Mouse (Mus musculus) heart, postnatal 10 days (tissue): Measurements from ENCODE around the gene Plaur. TPM values are rescaled to one million over a fixed set of nuclear protein-coding genes. Genes with fewer than 3 reads are reported as not detected.
A peak's percentile ranks its signal among the peaks of the same experiment; 100 is the strongest.
"Not testable (repeated sequence)": the region's sequence is repeated elsewhere in the genome, so short reads cannot be mapped to it uniquely, and the experiment has no call there.

ENCODE experiments used
- DNase-seq, 2 experiments: peaks; one replicate each; pipeline ENCODE4 v3.0.0; 2021
- intact Hi-C: fragments of 180-260 bp; cut with DNase I; formaldehyde crosslinking; loops from one replicate; pipeline ENCODE4 v1.15.1; 2025
- total RNA-seq, 2 experiments: library from RNA; stranded (reverse); gene quantifications; 2 replicates each; pipeline ENCODE4 v1.2.3; 2021

Plaur gene
- total RNA-seq, 2 experiments from 2014 or later, result 4.2 to 6.1 TPM

- no peak for DNase-seq
- intact Hi-C loops, result loop anchor here (10.0 kb wide), 1 partner anchor 188 kb away; no protein-coding TSS in a partner anchor
Measured at GRCm38 (mm10) chr7:24476338-24476737, 14.1 kb downstream of the Plaur start.

GRCm38 (mm10) chr7:24476856-24477255, 14.6 kb downstream of the Plaur start:
- intact Hi-C loops, result loop anchor here (10.0 kb wide), 1 partner anchor 188 kb away; no protein-coding TSS in a partner anchor
- DNase-seq, result no peak

- intact Hi-C loops, result loop anchor here (10.0 kb wide), 1 partner anchor 186 kb away; no protein-coding TSS in a partner anchor
- no peak for DNase-seq
Measured at GRCm38 (mm10) chr7:24478911-24479310, 16.6 kb downstream of the Plaur start.

GRCm38 (mm10) chr7:24479685-24480084, 17.4 kb downstream of the Plaur start:
- DNase-seq, result no peak
- intact Hi-C loops, result loop anchor here (10.0 kb wide), 1 partner anchor 185 kb away; no protein-coding TSS in a partner anchor

- intact Hi-C loops, result no loop called here
- DNase-seq, result peak in 1 of 2 experiments; percentile 55
Measured at GRCm38 (mm10) chr7:24480121-24480941, 18.0 kb downstream of the Plaur start.

GRCm38 (mm10) chr7:24480986-24481473, 18.7 kb downstream of the Plaur start:
- intact Hi-C loops, result no loop called here
- no peak for DNase-seq

GRCm38 (mm10) chr7:24481474-24482207, 19.4 kb downstream of the Plaur start, which contains the start of gene Cadm4:
TSS of gene Cadm4 (plus strand) at chr7:24482023.
- intact Hi-C loops, result no loop called here
- DNase-seq, result peak; percentile 84 to 87

GRCm38 (mm10) chr7:24482208-24483020, 20.1 kb downstream of the Plaur start:
- intact Hi-C loops, result no loop called here
- DNase-seq, result no peak

- DNase-seq, intact Hi-C loops: not testable (repeated sequence)
Measured at GRCm38 (mm10) chr7:24483291-24483690, 21.0 kb downstream of the Plaur start.

GRCm38 (mm10) chr7:24485481-24485880, 23.2 kb downstream of the Plaur start:
- no peak for DNase-seq
- intact Hi-C loops, result no loop called here

- intact Hi-C loops, result loop anchor here (2.0 kb wide), 1 partner anchor 20 kb away; the partner anchor contains the start of gene Zfp428
- DNase-seq, result no peak
Measured at GRCm38 (mm10) chr7:24486654-24487130, 24.4 kb downstream of the Plaur start.

- intact Hi-C loops, result loop anchor here (2.0 kb wide), 1 partner anchor 19 kb away; the partner anchor contains the start of gene Zfp428
- DNase-seq, result no peak
Measured at GRCm38 (mm10) chr7:24487403-24487802, 25.1 kb downstream of the Plaur start.

- intact Hi-C loops, result no loop called here
Measured at GRCm38 (mm10) chr7:24488303-24488702, 26.0 kb downstream of the Plaur start.

GRCm38 (mm10) chr7:24499856-24500577, 37.7 kb downstream of the Plaur start:
- no peak for DNase-seq
- intact Hi-C loops, result no loop called here

More at GRCm38 (mm10) chr7:24488303-24488702, 26.0 kb downstream of the Plaur start:
- DNase-seq, result no peak

- intact Hi-C loops, result no loop called here
- peak in 1 of 2 experiments; percentile 43 for DNase-seq
Measured at GRCm38 (mm10) chr7:24500929-24501328, 38.6 kb downstream of the Plaur start.

GRCm38 (mm10) chr7:24501492-24501891, 39.2 kb downstream of the Plaur start:
- DNase-seq, result peak in 1 of 2 experiments; percentile 32
- intact Hi-C loops, result no loop called here

GRCm38 (mm10) chr7:24504004-24504403, 41.7 kb downstream of the Plaur start:
- no peak for DNase-seq
- intact Hi-C loops, result no loop called here

- intact Hi-C loops, result no loop called here
- DNase-seq, result no peak
Measured at GRCm38 (mm10) chr7:24504868-24505267, 42.6 kb downstream of the Plaur start.

GRCm38 (mm10) chr7:24505447-24506064, 43.3 kb downstream of the Plaur start:
- intact Hi-C loops, result loop anchor here (2.0 kb wide), 2 partner anchors 19 to 25 kb away; partner anchors contain the start of gene Irgq
- no peak for DNase-seq
